Comparison of ENCODE assay signal across 8 mouse cellular contexts in genomic region chr13:23519416-23519815, GRCm38 (mm10). TPM values are rescaled to one million over a fixed set of nuclear protein-coding genes. Genes with fewer than 3 reads are reported as not detected.
DNase-seq lines count a peak whose midpoint lies in the region; ATAC-seq and TF ChIP-seq lines count a peak whose summit lies in the region.

No protein-coding gene starts in this region.

- under 1% methylated on average over 10 of the region's 10 CpGs for WGBS in hindbrain, postnatal 0 days

- no peak overlapping the region; the same call in 1 of the 2 replicates for H3K9ac ChIP-seq in hindbrain, postnatal 0 days (replicated peaks; ENCODE audit: low read length)

- no peaks in the 10 kb centered on the region for H3K27me3 ChIP-seq in hindbrain, postnatal 0 days (ENCODE audit: insufficient read depth, low read length)

- peak; percentile 90 for DNase-seq in ZHBTc4 (ENCODE audit: low read depth, low spot score)
- peak; percentile 45 to 61 for DNase-seq in gastrocnemius, adult 8-10 months (ENCODE audit: low spot score in 2 of 2)
- peak; percentile 86 for DNase-seq in hindbrain, postnatal 0 days (ENCODE audit: low spot score)
- peak; percentile 67 for DNase-seq in left cerebral cortex, adult 11 months (ENCODE audit: low spot score)
- peak; percentile 84 for DNase-seq in lung, postnatal 25 days (ENCODE audit: low spot score)
- peak; percentile 90 to 91 for DNase-seq in right cerebral cortex, adult 2 months (ENCODE audit: low spot score in 2 of 2)
- peak; percentile 68 to 75 for DNase-seq in urinary bladder, postnatal 36 days (ENCODE audit: low spot score in 2 of 2)

- no peaks in the 10 kb centered on the region for H3K9me3 ChIP-seq in hindbrain, postnatal 0 days (ENCODE audit: low read length)

- no peaks in the 10 kb centered on the region for H3K36me3 ChIP-seq in hindbrain, postnatal 0 days (ENCODE audit: insufficient read depth, low read length)

- no peak for TF ChIP-seq POLR2A in cortical plate, adult 2 months (IDR thresholded peaks at IDR 0.05; ENCODE audit: extremely low read depth, insufficient read depth, low read length)

- H3K27ac ChIP-seq in cortical plate, adult 2 months (ENCODE audit: insufficient read depth, low read length), result no peak overlapping the region
- H3K27ac ChIP-seq in hindbrain, postnatal 0 days, result no peak overlapping the region

- peak; percentile 52; the same call in 1 of the 2 replicates for ATAC-seq in hindbrain, postnatal 0 days

- no peaks in the 10 kb centered on the region for H3K4me1 ChIP-seq in cortical plate, adult 2 months (ENCODE audit: control insufficient read depth, insufficient read depth, low read length)
- no peaks in the 10 kb centered on the region for H3K4me1 ChIP-seq in hindbrain, postnatal 0 days (ENCODE audit: insufficient read depth, low read length)

- peak overlapping the region; percentile 14; the same call in 1 of the 2 replicates for H3K4me3 ChIP-seq in cortical plate, adult 2 months (ENCODE audit: insufficient read depth, low read length)
- H3K4me3 ChIP-seq in hindbrain, postnatal 0 days (ENCODE audit: low read length), result peak overlapping the region; percentile 52

- peak overlapping the region; percentile 79 for H3K4me2 ChIP-seq in hindbrain, postnatal 0 days (ENCODE audit: low read depth, low read length)

- TF ChIP-seq CTCF in cortical plate, adult 2 months (IDR thresholded peaks at IDR 0.05; ENCODE audit: extremely low read depth, insufficient read depth, low read length), result no peak
- no peak for TF ChIP-seq CTCF in hindbrain, postnatal 0 days (IDR thresholded peaks at IDR 0.05; ENCODE audit: low read depth)

RNA-seq across cellular contexts. Expression of gene Hist1h4h, which starts 11.4 kb away (rescaled TPM):
- 20.7 and 34.8 TPM in 2 replicates for polyA plus RNA-seq in cortical plate, adult 2 months (2012; rRNA removed)
- total RNA-seq in gastrocnemius, adult 8-10 months (2022), result 100 to 1,000 TPM; 131 to 174 (median 160) TPM
- 2,417 and 3,828 TPM in 2 replicates for total RNA-seq in hindbrain, postnatal 0 days (2014; rRNA removed)
- polyA plus RNA-seq in hindbrain, postnatal 0 days (2015; fragmentation: Nextera tagmentation; extraction: Ambion mirVana), result 4.2 and 5.5 TPM in 2 replicates

RNA-seq across cellular contexts. Expression of gene Hist1h2af, which starts 14.3 kb away (rescaled TPM):
- 6.4 and 14.2 TPM in 2 replicates for polyA plus RNA-seq in cortical plate, adult 2 months (2012; rRNA removed)
- 1 to 10 TPM in 1 of 4 experiments, not detected in 3; 1.5 TPM for total RNA-seq in gastrocnemius, adult 8-10 months (2022)
- total RNA-seq in hindbrain, postnatal 0 days (2014; rRNA removed), result 415 and 567 TPM in 2 replicates
- polyA plus RNA-seq in hindbrain, postnatal 0 days (2015; fragmentation: Nextera tagmentation; extraction: Ambion mirVana), result 3.3 and 7.9 TPM in 2 replicates

RNA-seq across cellular contexts. Expression of gene Hist1h3g, which starts 15.8 kb away (rescaled TPM):
- polyA plus RNA-seq in cortical plate, adult 2 months (2012; rRNA removed), result 0.74 and 0.92 TPM in 2 replicates
- total RNA-seq in gastrocnemius, adult 8-10 months (2022), result 1 to 10 TPM in 1 of 4 experiments, under 1 TPM in 1, not detected in 2; 0.75 to 2.2 TPM
- total RNA-seq in hindbrain, postnatal 0 days (2014; rRNA removed), result 544 and 673 TPM in 2 replicates
- 1.4 and 2.2 TPM in 2 replicates for polyA plus RNA-seq in hindbrain, postnatal 0 days (2015; fragmentation: Nextera tagmentation; extraction: Ambion mirVana)

RNA-seq across cellular contexts. Expression of gene Hist1h2bh, which starts 23.8 kb away (rescaled TPM):
- polyA plus RNA-seq in cortical plate, adult 2 months (2012; rRNA removed), result 0.29 and 0.38 TPM in 2 replicates
- 1 to 10 TPM in 2 of 4 experiments, under 1 TPM in 2; 0.82 to 1.6 (median 1.2) TPM for total RNA-seq in gastrocnemius, adult 8-10 months (2022)
- 65.9 and 103 TPM in 2 replicates for total RNA-seq in hindbrain, postnatal 0 days (2014; rRNA removed)
- polyA plus RNA-seq in hindbrain, postnatal 0 days (2015; fragmentation: Nextera tagmentation; extraction: Ambion mirVana), result 0.13 and 0.35 TPM in 2 replicates

RNA-seq across cellular contexts. Expression of gene Hist1h3f, which starts 24.4 kb away (rescaled TPM):
- 0.73 TPM in 1 of 2 replicates, not detected in the other for polyA plus RNA-seq in cortical plate, adult 2 months (2012; rRNA removed)
- total RNA-seq in gastrocnemius, adult 8-10 months (2022), result 1 to 10 TPM; 3.1 to 5.0 (median 4.4) TPM
- 466 and 603 TPM in 2 replicates for total RNA-seq in hindbrain, postnatal 0 days (2014; rRNA removed)
- 0.16 and 0.54 TPM in 2 replicates for polyA plus RNA-seq in hindbrain, postnatal 0 days (2015; fragmentation: Nextera tagmentation; extraction: Ambion mirVana)

Comparison
In these comparisons a context has a peak if more than half of its experiments do, and no peak if none do; other contexts are left out.
1. RNA of gene Hist1h4h, which starts 11.4 kb away (total RNA-seq): 2,417 to 3,828 TPM in hindbrain, postnatal 0 days; 131 to 174 TPM in gastrocnemius, adult 8-10 months; every median in the first group is over 10 times any median in the second.
2. RNA of gene Hist1h2af, which starts 14.3 kb away (total RNA-seq): 415 to 567 TPM in hindbrain, postnatal 0 days; 1.5 TPM in gastrocnemius, adult 8-10 months; every median in the first group is over 100 times any median in the second.
3. RNA of gene Hist1h3g, which starts 15.8 kb away (total RNA-seq): 544 to 673 TPM in hindbrain, postnatal 0 days; 0.75 to 2.2 TPM in gastrocnemius, adult 8-10 months; every median in the first group is over 100 times any median in the second.
4. Peak in every context shown above with its lines, with median percentiles within 50 percentile points of each other: DNase-seq.